Mouse (Mus musculus): ENCODE data around the gene Gphb5. TPM values are rescaled to one million over a fixed set of nuclear protein-coding genes. Genes with fewer than 3 reads are reported as not detected.

The Gphb5 gene
- polyA plus RNA-seq, 1 experiment, result not detected

DNA sequence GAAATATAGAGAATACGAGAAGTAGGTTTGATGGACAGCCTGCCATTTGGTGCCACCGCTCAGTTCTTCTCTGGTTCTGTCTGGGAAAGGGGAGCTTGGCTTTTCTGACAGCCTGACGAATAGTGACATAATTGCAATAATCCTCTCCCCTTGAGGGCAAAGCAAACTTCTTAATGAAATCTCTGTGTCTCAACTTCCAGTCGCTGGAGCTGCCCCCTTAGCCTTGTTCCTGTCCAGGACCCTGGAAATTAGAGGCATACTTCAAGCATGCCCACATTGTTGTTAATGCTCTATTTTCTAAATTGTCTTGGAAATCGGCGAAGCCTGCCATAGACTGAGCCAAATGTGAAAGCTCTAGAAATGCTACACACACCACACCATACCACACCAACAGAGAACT, 12.1 kb upstream of the Gphb5 start:
- Histone ChIP-seq H3K27me3 (ENCODE audit: control insufficient read depth, insufficient read depth, low read length) (no peaks in the 10 kb centered on the region), H3K27ac (ENCODE audit: insufficient read depth, low read depth, low read length) (no peak overlapping the region), H3K36me3 (ENCODE audit: control insufficient read depth, insufficient read depth, low read length) (no peaks in the 10 kb centered on the region), H3K4me1 (ENCODE audit: control insufficient read depth, insufficient read depth, insufficient read length, low read length) (no peaks in the 10 kb centered on the region), H3K4me3 (ENCODE audit: low read depth, low read length) (no peak overlapping the region)
- TF ChIP-seq CTCF (IDR thresholded peaks at IDR 0.05; ENCODE audit: extremely low read depth, insufficient read length, insufficient replicate concordance, low read depth, low read length) (no peak), POLR2A (IDR thresholded peaks at IDR 0.05; ENCODE audit: low read depth, low read length) (no peak)
- WGBS, result 88% methylated on average over 6 of the region's 6 CpGs

DNA sequence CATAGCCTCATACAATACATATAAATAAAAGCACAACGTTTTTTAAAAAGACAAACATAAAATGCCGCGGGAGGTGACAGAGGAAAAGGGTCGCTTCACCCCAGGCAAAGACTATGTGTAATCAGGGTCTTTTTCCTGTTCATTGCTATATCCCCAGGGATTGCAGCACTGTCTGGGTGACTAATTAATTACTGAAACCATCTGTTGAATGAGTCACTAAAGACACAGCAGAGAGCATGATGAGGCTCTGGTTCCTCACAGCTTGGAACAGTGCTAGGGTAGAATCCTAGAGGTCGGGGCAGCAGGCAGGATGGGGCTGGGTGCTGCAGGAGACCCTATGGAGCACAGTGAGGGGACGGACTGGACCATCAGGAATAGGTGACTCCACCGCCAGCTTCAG, 9.3 kb upstream of the Gphb5 start:
- TF ChIP-seq CTCF (IDR thresholded peaks at IDR 0.05; ENCODE audit: extremely low read depth, insufficient read length, insufficient replicate concordance, low read depth, low read length), result no peak
- TF ChIP-seq POLR2A (IDR thresholded peaks at IDR 0.05; ENCODE audit: low read depth, low read length), result no peak
- H3K4me3 ChIP-seq (ENCODE audit: low read depth, low read length), result no peak overlapping the region
- no peak overlapping the region for H3K27ac ChIP-seq (ENCODE audit: insufficient read depth, low read depth, low read length)
- no peaks in the 10 kb centered on the region for H3K27me3 ChIP-seq (ENCODE audit: control insufficient read depth, insufficient read depth, low read length)
- H3K4me1 ChIP-seq (ENCODE audit: control insufficient read depth, insufficient read depth, insufficient read length, low read length), result no peaks in the 10 kb centered on the region
- no peaks in the 10 kb centered on the region for H3K36me3 ChIP-seq (ENCODE audit: control insufficient read depth, insufficient read depth, low read length)
- 81% methylated on average over 7 of the region's 7 CpGs for WGBS

DNA sequence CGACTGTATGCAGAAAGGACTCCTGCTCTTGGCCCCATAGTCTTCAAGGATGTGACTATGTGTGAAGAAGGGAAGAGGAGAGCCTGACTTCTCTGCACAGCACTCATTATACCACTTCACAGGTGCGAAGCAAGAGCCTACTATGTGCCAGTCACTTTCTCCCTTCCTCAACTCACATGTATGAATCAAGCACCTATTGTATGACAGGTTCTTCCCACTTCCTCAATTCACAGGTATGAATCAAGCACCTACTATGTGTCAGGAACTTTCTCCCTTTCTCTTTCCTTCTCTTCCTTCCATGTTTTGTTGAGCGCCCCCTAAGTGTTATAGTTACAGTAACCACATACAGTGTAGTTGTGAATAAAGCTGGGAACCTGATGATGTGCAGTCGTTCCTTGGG, 8.2 kb upstream of the Gphb5 start:
- WGBS, result 85% methylated on average over 4 of the region's 4 CpGs
- TF ChIP-seq POLR2A (IDR thresholded peaks at IDR 0.05; ENCODE audit: low read depth, low read length) (no peak), CTCF (IDR thresholded peaks at IDR 0.05; ENCODE audit: extremely low read depth, insufficient read length, insufficient replicate concordance, low read depth, low read length) (no peak)
- Histone ChIP-seq H3K27me3 (ENCODE audit: control insufficient read depth, insufficient read depth, low read length) (no peaks in the 10 kb centered on the region), H3K4me3 (ENCODE audit: low read depth, low read length) (no peak overlapping the region), H3K36me3 (ENCODE audit: control insufficient read depth, insufficient read depth, low read length) (no peaks in the 10 kb centered on the region), H3K4me1 (ENCODE audit: control insufficient read depth, insufficient read depth, insufficient read length, low read length) (no peaks in the 10 kb centered on the region), H3K27ac (ENCODE audit: insufficient read depth, low read depth, low read length) (no peak overlapping the region)

DNA sequence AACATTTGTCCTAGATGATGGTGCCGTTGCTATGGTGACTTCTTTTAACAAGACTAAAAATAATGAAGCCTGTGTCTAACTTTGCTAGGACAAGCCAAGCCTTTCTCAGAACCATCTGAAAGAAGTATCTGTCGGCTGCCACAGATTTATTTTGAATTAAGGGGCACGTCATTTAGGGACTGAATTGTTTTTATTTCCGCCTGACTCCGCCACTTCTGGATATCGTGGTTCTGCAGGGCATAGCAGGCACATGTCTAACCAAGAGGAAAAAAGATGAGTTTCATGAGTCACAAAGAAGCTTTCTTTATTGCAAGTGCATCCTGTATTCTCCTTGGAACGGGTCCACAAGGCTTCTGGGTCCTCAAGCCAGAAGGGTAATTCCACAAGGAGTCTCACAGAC, 7.8 kb upstream of the Gphb5 start:
- 57% methylated on average over 7 of the region's 7 CpGs for WGBS
- Histone ChIP-seq H3K27ac (ENCODE audit: insufficient read depth, low read depth, low read length) (no peak overlapping the region), H3K36me3 (ENCODE audit: control insufficient read depth, insufficient read depth, low read length) (no peaks in the 10 kb centered on the region), H3K4me3 (ENCODE audit: low read depth, low read length) (no peak overlapping the region), H3K4me1 (ENCODE audit: control insufficient read depth, insufficient read depth, insufficient read length, low read length) (no peaks in the 10 kb centered on the region), H3K27me3 (ENCODE audit: control insufficient read depth, insufficient read depth, low read length) (no peaks in the 10 kb centered on the region)
- TF ChIP-seq CTCF (IDR thresholded peaks at IDR 0.05; ENCODE audit: extremely low read depth, insufficient read length, insufficient replicate concordance, low read depth, low read length) (no peak), POLR2A (IDR thresholded peaks at IDR 0.05; ENCODE audit: low read depth, low read length) (no peak)

DNA sequence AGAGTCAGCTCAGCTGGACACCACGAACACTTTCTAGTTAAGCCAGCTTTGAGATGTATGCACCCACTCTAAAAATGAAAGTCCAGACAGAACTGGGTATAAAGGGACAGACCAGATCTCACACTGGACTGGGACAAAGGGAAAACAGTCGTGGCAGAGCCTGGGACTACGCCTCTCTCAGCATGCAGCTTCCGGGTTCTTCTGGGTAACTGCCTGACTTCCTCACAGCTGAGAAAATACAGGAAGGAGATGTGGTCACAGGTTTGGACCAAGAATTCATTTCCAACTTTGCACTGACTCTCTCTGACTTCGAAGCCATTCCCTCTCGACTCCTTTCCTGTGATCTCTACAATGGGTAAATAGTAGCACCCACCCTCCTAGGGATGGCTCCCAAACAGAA, 1.6 kb downstream of the Gphb5 start:
- H3K4me3 ChIP-seq (ENCODE audit: low read depth, low read length), result no peak overlapping the region
- 59% methylated on average over 6 of the region's 6 CpGs for WGBS
- no peaks in the 10 kb centered on the region for H3K36me3 ChIP-seq (ENCODE audit: control insufficient read depth, insufficient read depth, low read length)
- H3K27ac ChIP-seq (ENCODE audit: insufficient read depth, low read depth, low read length), result no peak overlapping the region
- TF ChIP-seq POLR2A (IDR thresholded peaks at IDR 0.05; ENCODE audit: low read depth, low read length) (no peak), CTCF (IDR thresholded peaks at IDR 0.05; ENCODE audit: extremely low read depth, insufficient read length, insufficient replicate concordance, low read depth, low read length) (no peak)
- no peaks in the 10 kb centered on the region for H3K4me1 ChIP-seq (ENCODE audit: control insufficient read depth, insufficient read depth, insufficient read length, low read length)
- H3K27me3 ChIP-seq (ENCODE audit: control insufficient read depth, insufficient read depth, low read length), result no peaks in the 10 kb centered on the region

DNA sequence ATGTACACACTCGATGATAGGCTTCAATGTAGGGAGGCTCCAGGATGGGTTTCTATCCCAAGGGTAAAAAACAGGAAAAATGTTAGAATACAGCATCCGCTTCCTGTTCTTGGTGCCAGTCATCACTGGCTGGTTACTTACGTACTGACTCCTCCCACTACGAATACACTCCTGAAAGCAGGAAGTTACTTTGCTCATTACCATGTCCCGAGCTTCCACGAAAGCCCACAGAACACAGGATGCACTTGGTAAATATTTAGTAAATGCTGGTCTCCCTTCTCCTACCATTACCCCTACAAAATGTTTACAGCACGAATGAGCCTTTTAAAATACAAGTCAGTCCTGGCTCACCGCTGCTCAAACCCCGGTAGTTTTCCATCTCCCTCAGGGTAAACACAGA, 3.6 kb downstream of the Gphb5 start:
- 55% methylated on average over 9 of the region's 9 CpGs for WGBS
- Histone ChIP-seq H3K27ac (ENCODE audit: insufficient read depth, low read depth, low read length) (no peak overlapping the region), H3K4me3 (ENCODE audit: low read depth, low read length) (no peak overlapping the region), H3K4me1 (ENCODE audit: control insufficient read depth, insufficient read depth, insufficient read length, low read length) (no peaks in the 10 kb centered on the region), H3K36me3 (ENCODE audit: control insufficient read depth, insufficient read depth, low read length) (no peaks in the 10 kb centered on the region), H3K27me3 (ENCODE audit: control insufficient read depth, insufficient read depth, low read length) (no peaks in the 10 kb centered on the region)
- TF ChIP-seq CTCF (IDR thresholded peaks at IDR 0.05; ENCODE audit: extremely low read depth, insufficient read length, insufficient replicate concordance, low read depth, low read length) (no peak), POLR2A (IDR thresholded peaks at IDR 0.05; ENCODE audit: low read depth, low read length) (no peak)

DNA sequence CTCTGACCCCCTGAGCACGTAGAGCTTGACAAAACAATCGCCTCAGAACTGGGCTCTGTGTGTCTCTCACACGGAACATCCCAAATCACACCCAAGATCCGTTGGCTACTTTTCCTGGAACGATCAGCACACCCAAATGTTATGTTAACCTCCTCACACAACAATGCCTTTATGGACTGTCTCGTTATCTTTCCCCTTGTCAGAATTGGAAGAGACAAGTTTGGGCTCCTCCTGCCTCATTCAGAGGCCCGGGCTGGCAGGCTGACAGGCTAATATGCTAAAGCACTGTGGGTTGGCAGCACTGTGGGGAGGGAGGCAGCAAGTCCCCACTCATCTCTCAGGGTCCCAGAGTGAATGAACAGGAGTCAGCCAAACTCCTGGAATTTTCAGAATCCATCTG, 19.5 kb downstream of the Gphb5 start:
- H3K4me1 ChIP-seq (ENCODE audit: control insufficient read depth, insufficient read depth, insufficient read length, low read length), result no peaks in the 10 kb centered on the region
- H3K4me3 ChIP-seq (ENCODE audit: low read depth, low read length), result no peak overlapping the region
- no peak overlapping the region for H3K27ac ChIP-seq (ENCODE audit: insufficient read depth, low read depth, low read length)
- no peaks in the 10 kb centered on the region for H3K27me3 ChIP-seq (ENCODE audit: control insufficient read depth, insufficient read depth, low read length)
- TF ChIP-seq CTCF (IDR thresholded peaks at IDR 0.05; ENCODE audit: extremely low read depth, insufficient read length, insufficient replicate concordance, low read depth, low read length), result no peak
- no peak for TF ChIP-seq POLR2A (IDR thresholded peaks at IDR 0.05; ENCODE audit: low read depth, low read length)
- no peaks in the 10 kb centered on the region for H3K36me3 ChIP-seq (ENCODE audit: control insufficient read depth, insufficient read depth, low read length)
- WGBS, result 54% methylated on average over 7 of the region's 7 CpGs

DNA sequence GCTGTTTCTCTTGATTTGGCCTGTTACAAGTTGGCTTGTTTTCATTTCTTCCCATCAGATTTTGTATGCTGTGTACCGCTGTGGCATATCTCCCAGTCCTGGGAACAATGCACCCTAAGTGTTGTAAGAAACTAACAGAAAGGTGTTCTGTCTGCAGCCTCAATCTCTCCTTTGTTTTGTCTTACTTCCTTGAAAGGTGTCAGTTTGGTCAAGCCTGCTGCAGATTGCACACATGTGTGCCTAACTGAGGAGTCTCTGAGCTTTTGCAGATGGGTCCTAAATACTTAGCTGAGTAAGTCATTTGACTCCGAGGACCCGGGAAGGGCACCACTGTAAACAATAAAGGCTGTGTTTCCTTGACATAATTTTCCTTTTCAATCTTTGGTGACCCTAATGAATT, 20.0 kb downstream of the Gphb5 start:
- H3K27ac ChIP-seq (ENCODE audit: insufficient read depth, low read depth, low read length), result no peak overlapping the region
- no peaks in the 10 kb centered on the region for H3K27me3 ChIP-seq (ENCODE audit: control insufficient read depth, insufficient read depth, low read length)
- no peaks in the 10 kb centered on the region for H3K4me1 ChIP-seq (ENCODE audit: control insufficient read depth, insufficient read depth, insufficient read length, low read length)
- H3K36me3 ChIP-seq (ENCODE audit: control insufficient read depth, insufficient read depth, low read length), result no peaks in the 10 kb centered on the region
- WGBS, result 57% methylated on average over 3 of the region's 3 CpGs
- TF ChIP-seq CTCF (IDR thresholded peaks at IDR 0.05; ENCODE audit: extremely low read depth, insufficient read length, insufficient replicate concordance, low read depth, low read length), result no peak
- TF ChIP-seq POLR2A (IDR thresholded peaks at IDR 0.05; ENCODE audit: low read depth, low read length), result no peak
- H3K4me3 ChIP-seq (ENCODE audit: low read depth, low read length), result no peak overlapping the region
